Mouse (Mus musculus) neural tube, embryonic 10.5 days (tissue): Measurements from ENCODE around the gene Plce1.

Experiments used
- DNase-seq: peaks from one replicate; pipeline ENCODE4 v3.0.0-alpha.2; 2017; ENCODE audit warnings: low spot score; ENCODE audit errors: extremely low spot score

Plce1 gene

DNA sequence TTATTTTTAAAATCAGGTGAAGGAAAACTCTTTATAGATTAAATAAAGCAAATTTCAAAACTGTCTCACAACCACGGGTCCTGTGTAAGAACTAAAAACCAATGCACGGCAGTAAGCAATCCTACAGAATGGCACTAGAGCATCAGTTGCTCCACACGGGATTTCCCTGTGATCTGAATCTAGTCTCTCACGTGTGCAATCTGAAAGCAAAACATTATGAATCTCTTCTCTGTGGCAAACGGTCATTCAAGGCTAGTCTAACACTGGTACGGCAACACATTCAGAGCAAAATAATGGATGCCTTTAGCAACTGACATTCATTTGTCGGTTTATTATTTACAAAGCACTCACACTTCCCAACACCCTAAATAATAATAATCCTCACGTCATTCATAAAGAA is 337.3 kb downstream of the Plce1 start:
- no peak for DNase-seq

DNA sequence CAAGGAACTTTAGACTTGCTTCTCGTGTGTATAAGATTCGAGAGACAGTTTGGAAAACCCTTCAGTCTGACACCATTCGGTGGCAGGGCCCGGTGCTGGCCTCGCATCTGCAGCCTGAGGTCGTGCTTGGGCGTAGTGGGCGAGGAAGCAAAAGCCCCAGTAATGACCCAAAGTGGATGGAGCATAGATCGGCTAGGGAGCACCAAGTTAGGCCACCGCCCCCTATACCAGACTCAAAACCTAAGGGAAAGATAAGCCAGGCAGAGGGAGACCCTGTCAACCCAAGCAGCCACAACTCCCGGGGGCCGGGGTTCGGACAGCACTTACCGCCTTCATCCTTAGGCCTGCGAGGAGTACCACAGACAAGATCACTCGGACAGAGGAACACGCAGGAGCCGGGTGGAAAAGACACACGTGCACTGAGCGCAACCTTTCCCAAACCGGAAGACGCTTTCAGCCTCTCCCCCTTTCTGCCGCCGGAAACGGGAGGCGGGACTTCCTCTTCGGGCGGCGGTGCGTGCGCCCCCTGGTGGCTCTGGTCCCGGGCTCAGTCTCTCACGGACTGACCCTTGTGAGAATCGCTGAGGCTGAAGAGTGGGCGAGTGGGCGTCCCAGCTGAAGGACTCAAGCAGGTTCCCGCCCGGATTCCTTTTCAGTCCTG is 338.0 kb downstream of the Plce1 start, which contains the start of gene Noc3l:
TSS of gene Noc3l (minus strand) at position 472 of the 661 bp plus-strand sequence.
- peak; percentile 98 for DNase-seq

DNA sequence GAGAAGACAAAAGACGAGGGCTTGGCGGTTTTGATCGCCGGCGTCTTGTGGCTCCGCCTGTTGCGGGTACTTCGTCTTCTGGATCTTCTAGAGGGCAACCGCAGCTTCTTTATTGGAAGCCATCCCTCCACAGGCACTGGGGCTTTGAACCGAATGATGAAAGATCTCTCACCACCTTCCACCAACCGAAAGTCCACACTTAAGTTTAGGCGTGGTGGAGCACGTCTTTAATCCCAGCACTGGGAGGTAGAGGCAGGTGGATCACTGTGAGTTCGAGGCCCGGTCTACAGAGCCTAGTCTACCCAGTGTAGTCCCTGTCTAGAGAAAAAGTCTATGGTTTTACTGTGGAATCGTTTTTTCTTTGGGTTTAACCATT is 338.5 kb downstream of the Plce1 start:
- DNase-seq: no peak

DNA sequence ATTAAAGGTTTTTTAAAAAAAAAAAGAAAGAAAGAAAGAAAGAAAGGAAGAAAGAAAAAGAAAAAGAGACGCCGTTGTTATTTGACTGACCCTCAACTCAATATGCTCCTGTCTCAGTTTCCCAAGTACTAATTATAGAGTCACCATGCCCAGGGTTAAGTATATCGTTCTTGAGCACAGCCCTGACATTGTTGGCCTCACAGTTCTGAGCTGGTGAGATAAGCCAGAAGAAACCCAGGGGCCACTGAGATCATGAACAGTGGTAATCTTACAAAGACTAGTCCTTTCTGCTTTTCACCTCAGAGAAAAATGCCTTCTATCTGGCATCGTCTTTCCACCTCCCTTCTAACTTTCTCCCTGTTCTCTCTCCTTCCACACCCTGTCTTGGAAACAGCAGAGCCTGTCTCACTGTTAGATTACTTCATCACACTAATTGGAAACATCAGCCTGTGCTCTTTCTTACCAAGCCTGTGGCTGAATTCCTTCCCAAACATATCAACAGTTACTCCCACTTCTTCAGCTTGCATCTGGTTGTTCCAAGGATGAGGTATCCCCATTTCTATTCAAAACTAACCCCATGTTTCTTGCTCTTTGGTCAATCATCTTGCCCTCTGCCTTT is 339.4 kb downstream of the Plce1 start:
- DNase-seq: no peak

DNA sequence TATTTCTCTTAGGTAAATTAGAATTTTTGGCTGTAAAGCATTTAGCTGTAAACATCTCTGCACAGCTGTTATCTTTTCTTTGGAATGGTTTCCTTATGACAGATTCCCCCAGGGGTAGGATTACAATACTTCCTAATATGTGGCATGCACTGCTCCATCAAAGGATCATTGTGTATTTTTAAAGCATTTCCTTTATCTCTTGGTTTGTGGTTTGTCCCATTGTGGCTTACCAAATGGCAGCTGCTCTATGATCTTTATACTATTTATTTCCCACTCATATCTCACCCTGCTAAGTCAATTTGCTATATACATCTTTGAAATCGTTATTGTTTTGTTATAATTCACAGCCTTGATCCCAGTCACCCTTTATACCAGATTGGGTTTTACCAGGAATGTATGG is 352.3 kb downstream of the Plce1 start:
- no peak for DNase-seq
